Mouse (Mus musculus): ENCODE data around the gene Gm3532.
"Not testable (repeated sequence)": the region's sequence is repeated elsewhere in the genome, so short reads cannot be mapped to it uniquely, and the experiment has no call there.

Gene Gm3532

DNA sequence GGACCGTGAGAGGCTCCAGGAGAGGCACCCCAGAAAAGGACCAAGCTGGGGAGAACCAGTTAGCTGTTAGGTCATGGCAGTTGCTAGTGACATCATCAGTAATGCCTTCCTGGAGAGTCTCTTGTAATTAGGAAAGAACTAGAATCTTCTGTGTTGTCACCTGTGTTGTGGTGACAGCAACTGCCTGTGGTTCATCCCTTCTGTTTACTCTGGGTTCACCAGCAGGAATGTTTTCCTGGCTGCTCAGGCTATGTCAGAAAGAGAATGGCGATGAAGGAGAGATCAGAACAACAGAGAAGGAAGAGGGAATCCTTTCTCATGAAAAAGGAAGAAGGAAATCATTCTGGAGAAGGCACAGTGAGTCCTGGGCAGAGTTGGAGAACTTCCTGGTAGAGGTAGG lies at the start of gene Gm3532:
Gene Gm3532, plus strand, starts transcription at position 301 of the 400 bp plus-strand sequence.
- DNase-seq, result not testable (repeated sequence)

DNA sequence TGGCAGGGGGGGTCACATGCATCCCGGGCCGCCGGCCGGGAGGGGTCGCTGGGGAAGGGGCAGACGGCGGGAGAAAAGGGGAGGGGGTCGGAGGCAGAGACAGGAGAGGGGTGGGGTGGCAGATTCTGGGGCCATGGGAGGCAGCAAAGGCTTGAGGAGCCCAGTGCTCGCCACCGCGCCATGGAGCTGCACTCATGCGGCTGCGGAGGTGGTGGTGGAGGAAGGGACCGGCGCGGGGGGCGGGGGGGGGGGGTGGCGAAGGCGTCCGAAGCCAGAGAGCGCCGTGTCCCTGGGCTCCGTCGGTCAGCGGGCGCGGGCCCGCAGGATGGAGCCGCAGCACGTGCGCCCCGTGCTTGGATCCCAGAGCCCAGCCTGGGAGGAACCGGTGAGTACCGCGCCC lies 36.9 kb upstream of the Gm3532 start, which contains the start of gene Gm3488:
Gene Gm3488, plus strand, starts transcription at position 301 of the 400 bp plus-strand sequence.
- DNase-seq, result not testable (repeated sequence)

Measured in liver (tissue).